Mouse (Mus musculus) heart, embryonic 14.5 days (tissue): ENCODE data around the gene Nrxn3. TPM values are rescaled to one million over a fixed set of nuclear protein-coding genes. Genes with fewer than 3 reads are reported as not detected.

Source experiments
- ATAC-seq: fragments of 200-750 bp; cut with Nextera tagmentation; 2 replicates; pipeline ENCODE4 v1.8.0; 2017; ENCODE audit warnings: low read depth, moderate TSS enrichment; ENCODE audit not compliant: insufficient number of reproducible peaks, insufficient read depth, low FRiP score
- H3K27ac ChIP-seq, 2 experiments: fragments of 200-500 bp in 1 of 2; fragments of 300-500 bp in 1 of 2; sonication (generic) in 1 of 2; replicated peaks in 1 of 2; 2 replicates each; pipeline ENCODE4 v1.5.1; 2012 to 2014; ENCODE audit warnings: low read depth in 2 of 2, low read length in 2 of 2, control low read depth in 1 of 2, mild to moderate bottlenecking in 1 of 2, mixed read lengths in 1 of 2; ENCODE audit not compliant: control insufficient read depth in 1 of 2, insufficient read depth in 1 of 2
- H3K27me3 ChIP-seq: fragments of 300-500 bp; sonication (generic); 2 replicates; pipeline ENCODE4 v1.6.1; 2014; ENCODE audit warnings: mild to moderate bottlenecking, low read length, control low read depth; ENCODE audit not compliant: control insufficient read depth, insufficient read depth
- H3K36me3 ChIP-seq: fragments of 300-500 bp; sonication (generic); 2 replicates; pipeline ENCODE4 v1.6.1; 2014; ENCODE audit warnings: mild to moderate bottlenecking, control low read depth, low read length, mixed read lengths; ENCODE audit not compliant: control insufficient read depth, insufficient read depth
- H3K4me1 ChIP-seq, 2 experiments: fragments of 200-500 bp in 1 of 2; fragments of 300-500 bp in 1 of 2; sonication (generic) in 1 of 2; 2 replicates each; pipeline ENCODE4 v1.6.1; 2012 to 2014; ENCODE audit warnings: low read length in 2 of 2, control low read depth in 1 of 2, mixed read lengths in 1 of 2; ENCODE audit not compliant: control insufficient read depth in 2 of 2, insufficient read depth in 2 of 2
- H3K4me2 ChIP-seq: fragments of 300-500 bp; sonication (generic); 2 replicates; pipeline ENCODE4 v1.6.1; 2014; ENCODE audit warnings: mild to moderate bottlenecking, low read length
- H3K4me3 ChIP-seq, 2 experiments: fragments of 200-500 bp in 1 of 2; fragments of 300-500 bp in 1 of 2; sonication (generic) in 1 of 2; 2 replicates each; pipeline ENCODE4 v1.5.1; 2012 to 2014; ENCODE audit warnings: low read length in 2 of 2, mild to moderate bottlenecking in 2 of 2, control low read depth in 1 of 2, low read depth in 1 of 2, moderate library complexity in 1 of 2; ENCODE audit not compliant: control insufficient read depth in 1 of 2, insufficient read depth in 1 of 2
- H3K9ac ChIP-seq: fragments of 300-500 bp; sonication (generic); 2 replicates; pipeline ENCODE4 v1.6.1; 2014; ENCODE audit warnings: mild to moderate bottlenecking, low read length
- H3K9me3 ChIP-seq: fragments of 300-500 bp; sonication (generic); 2 replicates; pipeline ENCODE4 v1.6.1; 2016; ENCODE audit warnings: low read length, control low read depth; ENCODE audit not compliant: control insufficient read depth
- WGBS: fragments of 180-500 bp; shearing (Covaris S2); extraction: QIAGEN DNeasy Blood & Tissue Kit; methylation state at CpG from one replicate; pipeline ENCODE4 v1.1.7; 2014; 5-methylcytosine and 5-hydroxymethylcytosine counted together
- polyA plus RNA-seq: library from polyadenylated mRNA; unstranded; fragments of >200 nt; fragmentation: Nextera tagmentation; extraction: Ambion mirVana; gene quantifications from 2 replicates; pipeline ENCODE4 v1.2.1, GENCODE M21; 2014

Nrxn3 gene
- polyA plus RNA-seq, 1 experiment from 2014 or later, result 1.7 TPM

GRCm38 (mm10) chr12:90181566-90181965 is 1458.9 kb downstream of the Nrxn3 start:
- no peak for ATAC-seq
- H3K27me3 ChIP-seq, result no peaks in the 10 kb centered on the region
- H3K27ac ChIP-seq, result no peak overlapping the region
- WGBS, result 73% methylated on average over 3 of the region's 3 CpGs
- no peaks in the 10 kb centered on the region for H3K4me1 ChIP-seq
- H3K36me3 ChIP-seq, result no peaks in the 10 kb centered on the region
- H3K9ac ChIP-seq, result no peak overlapping the region
- no peak overlapping the region for H3K4me3 ChIP-seq
- no peak overlapping the region for H3K4me2 ChIP-seq
- H3K9me3 ChIP-seq, result no peaks in the 10 kb centered on the region

- H3K36me3 ChIP-seq, result no peaks in the 10 kb centered on the region
- H3K4me2 ChIP-seq, result no peak overlapping the region
- no peak overlapping the region for H3K9ac ChIP-seq
- 80% methylated on average over 2 of the region's 2 CpGs for WGBS
- H3K4me1 ChIP-seq, result no peaks in the 10 kb centered on the region
- H3K4me3 ChIP-seq, result no peak overlapping the region
- no peak for ATAC-seq
- H3K9me3 ChIP-seq, result no peaks in the 10 kb centered on the region
- H3K27ac ChIP-seq, result no peak overlapping the region
- H3K27me3 ChIP-seq, result no peaks in the 10 kb centered on the region
Measured at GRCm38 (mm10) chr12:90183021-90183420, 1460.3 kb downstream of the Nrxn3 start.

- H3K4me2 ChIP-seq, result no peak overlapping the region
- H3K27me3 ChIP-seq, result no peaks in the 10 kb centered on the region
- H3K9ac ChIP-seq, result no peak overlapping the region
- H3K4me1 ChIP-seq, result no peaks in the 10 kb centered on the region
- H3K27ac ChIP-seq, result no peak overlapping the region
- ATAC-seq, result no peak
- H3K4me3 ChIP-seq, result no peak overlapping the region
- H3K9me3 ChIP-seq, result no peaks in the 10 kb centered on the region
- no peaks in the 10 kb centered on the region for H3K36me3 ChIP-seq
Measured at GRCm38 (mm10) chr12:90196161-90196560, 1473.5 kb downstream of the Nrxn3 start.

- no peak overlapping the region for H3K27ac ChIP-seq
- H3K4me3 ChIP-seq, result no peak overlapping the region
- no peak overlapping the region for H3K9ac ChIP-seq
- ATAC-seq, result no peak
- WGBS, result 87% methylated on average over 3 of the region's 3 CpGs
- H3K27me3 ChIP-seq, result no peaks in the 10 kb centered on the region
- no peaks in the 10 kb centered on the region for H3K4me1 ChIP-seq
- H3K36me3 ChIP-seq, result no peaks in the 10 kb centered on the region
- H3K4me2 ChIP-seq, result no peak overlapping the region
- no peaks in the 10 kb centered on the region for H3K9me3 ChIP-seq
Measured at GRCm38 (mm10) chr12:90197994-90198393, 1475.3 kb downstream of the Nrxn3 start.

- WGBS, result 92% methylated on average over 1 of the region's 1 CpGs
- H3K4me3 ChIP-seq, result no peak overlapping the region
- H3K27me3 ChIP-seq, result no peaks in the 10 kb centered on the region
- no peak overlapping the region for H3K27ac ChIP-seq
- H3K9me3 ChIP-seq, result no peaks in the 10 kb centered on the region
- no peaks in the 10 kb centered on the region for H3K36me3 ChIP-seq
- no peak overlapping the region for H3K4me2 ChIP-seq
- no peak for ATAC-seq
- H3K4me1 ChIP-seq, result no peaks in the 10 kb centered on the region
- no peak overlapping the region for H3K9ac ChIP-seq
Measured at GRCm38 (mm10) chr12:90202501-90202900, 1479.8 kb downstream of the Nrxn3 start.

- Histone ChIP-seq H3K4me2 (no peak overlapping the region), H3K27ac (no peak overlapping the region), H3K9me3 (no peaks in the 10 kb centered on the region), H3K27me3 (no peaks in the 10 kb centered on the region), H3K36me3 (no peaks in the 10 kb centered on the region), H3K4me1 (no peaks in the 10 kb centered on the region), H3K4me3 (no peak overlapping the region), H3K9ac (no peak overlapping the region)
- ATAC-seq, result no peak
- 63% methylated on average over 2 of the region's 2 CpGs for WGBS
Measured at GRCm38 (mm10) chr12:90211410-90211809, 1488.7 kb downstream of the Nrxn3 start.

- whole genome bisulfite sequencing, result 88% methylated on average over 6 of the region's 6 CpGs
- Histone ChIP-seq H3K4me3 (no peak overlapping the region), H3K27me3 (no peaks in the 10 kb centered on the region), H3K9me3 (no peaks in the 10 kb centered on the region), H3K4me2 (no peak overlapping the region), H3K36me3 (no peaks in the 10 kb centered on the region), H3K9ac (no peak overlapping the region), H3K4me1 (no peaks in the 10 kb centered on the region), H3K27ac (no peak overlapping the region)
- no peak for ATAC-seq
Measured at GRCm38 (mm10) chr12:90217060-90217459, 1494.4 kb downstream of the Nrxn3 start.

- H3K4me1 ChIP-seq, result no peaks in the 10 kb centered on the region
- no peak overlapping the region for H3K27ac ChIP-seq
- no peaks in the 10 kb centered on the region for H3K27me3 ChIP-seq
- no peaks in the 10 kb centered on the region for H3K9me3 ChIP-seq
- no peak overlapping the region for H3K9ac ChIP-seq
- no peak for ATAC-seq
- H3K4me3 ChIP-seq, result no peak overlapping the region
- WGBS, result 61% methylated on average over 2 of the region's 2 CpGs
- no peak overlapping the region for H3K4me2 ChIP-seq
- no peaks in the 10 kb centered on the region for H3K36me3 ChIP-seq
Measured at GRCm38 (mm10) chr12:90229062-90229461, 1506.4 kb downstream of the Nrxn3 start.
